Mouse (Mus musculus) G1E (cell line): ENCODE results near the gene Cnga3.

Source experiments
- CTCF ChIP-seq: IDR thresholded peaks from 2 replicates; pipeline ENCODE4 v1.5.1; 2012; ENCODE audit warnings: low read depth, low read length, inconsistent platforms, mixed read lengths
- GATA1 ChIP-seq: IDR thresholded peaks from 2 replicates; pipeline ENCODE4 v1.6.1; 2012; ENCODE audit warnings: borderline replicate concordance, low read length, inconsistent platforms, mixed read lengths
- POLR2AphosphoS5 ChIP-seq: IDR thresholded peaks from 2 replicates; pipeline ENCODE4 v1.6.1; 2012; ENCODE audit warnings: low read depth, low read length, inconsistent platforms; ENCODE audit not compliant: insufficient replicate concordance
- TAL1 ChIP-seq: conservative IDR thresholded peaks from 2 replicates; pipeline ENCODE4 v1.6.1; 2012; ENCODE audit warnings: low read depth, low read length, inconsistent platforms, mixed read lengths

DNA sequence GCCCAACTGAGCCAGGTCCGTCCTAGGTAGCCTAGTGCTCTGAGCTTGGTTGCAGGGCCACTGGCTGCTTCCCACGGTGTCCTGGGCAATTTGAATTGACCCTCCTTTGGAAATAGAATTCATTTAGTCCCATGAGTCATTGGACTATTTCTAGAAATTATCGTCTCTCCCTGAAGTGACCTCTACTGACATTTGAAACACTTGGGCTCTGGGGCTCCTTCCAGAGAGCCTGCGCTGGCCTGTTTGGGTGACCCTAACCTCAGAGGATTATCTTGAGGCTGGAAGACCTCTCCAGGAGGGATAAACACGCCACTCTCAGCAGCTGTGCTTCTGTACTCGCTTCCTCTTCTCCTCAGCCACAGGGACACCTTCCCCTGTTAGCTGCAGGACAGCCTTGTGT is 16.2 kb downstream of the Cnga3 start:
- TF ChIP-seq TAL1 (no peak), CTCF (no peak), POLR2AphosphoS5 (no peak), GATA1 (no peak)
